Mouse (Mus musculus) ES-Bruce4 (cell line): ENCODE measurements at regions not wholly inside any gene's neighbourhood (a gene's known extent, or its start where the extent isn't known, plus 50 kb on each side); places are given as distances from the start of the nearest gene placed in this dataset.

Experiments
- CTCF ChIP-seq: IDR thresholded peaks from one replicate; pipeline ENCODE4 v1.8.1; 2011; ENCODE audit warnings: low read depth, low read length
- EP300 ChIP-seq: IDR thresholded peaks from 2 replicates; pipeline ENCODE4 v1.6.1; 2011; ENCODE audit warnings: low read depth, low read length; ENCODE audit not compliant: insufficient read depth
- POLR2A ChIP-seq: IDR thresholded peaks from one replicate; pipeline ENCODE4 v1.8.1; 2011; ENCODE audit warnings: low read length; ENCODE audit not compliant: insufficient read depth

DNA sequence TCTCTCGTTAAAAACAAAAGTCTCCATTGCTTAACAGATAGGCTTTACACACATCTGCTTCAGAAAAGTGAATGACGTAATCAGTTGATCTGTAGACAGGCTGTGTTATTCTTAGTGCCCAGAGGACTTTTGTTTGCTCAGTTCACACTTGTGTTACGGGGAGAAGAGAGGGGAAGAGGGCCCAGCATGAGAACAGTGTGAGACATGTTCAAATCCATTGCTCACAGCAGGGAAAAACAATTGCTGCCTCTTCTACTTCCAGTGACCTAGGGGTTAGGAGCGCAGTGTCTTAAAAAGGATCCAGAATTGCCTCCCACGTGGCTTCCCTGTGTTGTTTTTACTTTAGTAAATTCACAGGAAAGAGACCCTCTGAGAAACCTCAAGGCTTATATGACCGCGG is 243.3 kb upstream of the BC052040 start:
- no peak for TF ChIP-seq CTCF
- TF ChIP-seq EP300: no peak
- no peak for TF ChIP-seq POLR2A
